Mouse (Mus musculus): ENCODE results near the gene Ddah1. TPM values are rescaled to one million over a fixed set of nuclear protein-coding genes. Genes with fewer than 3 reads are reported as not detected.

Ddah1 gene
- polyA plus RNA-seq, 1 experiment: not detected

DNA sequence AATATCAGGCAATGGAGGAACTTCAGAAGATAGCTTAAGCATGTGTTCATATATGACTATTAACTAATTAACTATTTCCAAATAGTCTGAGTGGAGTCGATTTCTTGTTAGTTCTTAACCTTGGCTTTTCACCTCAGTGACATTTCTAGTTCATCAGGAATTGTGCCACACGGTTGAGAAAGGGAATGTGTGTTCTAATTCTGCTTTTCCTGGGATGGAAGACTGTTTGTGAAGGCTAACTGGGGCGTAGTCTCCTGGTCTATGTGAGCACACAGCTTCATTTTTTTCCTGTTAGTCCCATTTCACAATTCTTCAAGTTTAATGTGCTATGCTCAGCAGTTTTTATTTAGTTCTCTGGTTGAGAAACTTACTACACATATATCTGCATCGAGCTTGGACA, 65.2 kb downstream of the Ddah1 start:
- Histone ChIP-seq H3K36me3 (replicated peaks; ENCODE audit: low read length) (no peaks in the 10 kb centered on the region), H3K4me1 (peaks cover 19% of the 10 kb centered on the region), H3K4me3 (replicated peaks) (no peak overlapping the region), H3K9me3 (no peaks in the 10 kb centered on the region), H3K27me3 (replicated peaks) (peaks cover 2% of the 10 kb centered on the region)
- TF ChIP-seq FLI1 (IDR thresholded peaks at IDR 0.05; ENCODE audit: low read length) (no peak), GATA1 (IDR thresholded peaks at IDR 0.05; ENCODE audit: borderline replicate concordance, low read length) (no peak)

DNA sequence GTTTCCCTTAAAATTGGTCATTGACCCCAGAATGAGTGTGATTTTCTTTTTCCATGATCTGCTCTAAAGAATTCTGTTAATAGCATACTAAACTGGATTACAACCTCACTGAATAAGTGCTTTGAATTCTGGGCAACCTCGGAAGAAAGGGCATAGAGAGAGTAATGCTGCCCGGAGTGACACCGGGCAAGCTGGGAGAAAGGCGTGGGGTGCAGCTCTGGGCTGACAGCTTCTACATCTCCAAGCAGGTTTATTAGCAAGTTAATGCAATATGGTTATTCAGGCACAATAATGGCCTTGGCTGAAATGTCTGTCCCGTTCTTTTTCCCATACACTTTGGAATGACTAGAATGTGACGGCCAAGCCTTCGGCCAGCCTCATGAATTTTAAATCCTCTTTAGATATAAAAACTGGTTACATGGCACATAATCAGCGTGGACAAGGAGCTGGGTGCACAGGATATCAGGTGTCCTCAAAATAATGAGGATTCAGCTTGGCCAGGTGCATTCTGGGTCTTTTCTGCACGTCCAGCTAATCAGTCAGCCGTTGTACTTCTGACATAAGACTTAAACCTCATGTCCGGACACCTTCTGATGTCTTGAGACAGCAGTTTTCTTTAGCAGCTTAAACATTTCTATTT, 67.1 kb downstream of the Ddah1 start:
- Histone ChIP-seq H3K4me1 (peaks cover 8% of the 10 kb centered on the region), H3K27me3 (replicated peaks) (peaks cover 2% of the 10 kb centered on the region), H3K36me3 (replicated peaks; ENCODE audit: low read length) (no peaks in the 10 kb centered on the region), H3K4me3 (replicated peaks) (no peak overlapping the region), H3K9me3 (no peaks in the 10 kb centered on the region)
- TF ChIP-seq FLI1 (IDR thresholded peaks at IDR 0.05; ENCODE audit: low read length) (no peak), GATA1 (IDR thresholded peaks at IDR 0.05; ENCODE audit: borderline replicate concordance, low read length) (no peak)

- H3K4me1 ChIP-seq: no peaks in the 10 kb centered on the region
- no peak for TF ChIP-seq FLI1 (IDR thresholded peaks at IDR 0.05; ENCODE audit: low read length)
- TF ChIP-seq GATA1 (IDR thresholded peaks at IDR 0.05; ENCODE audit: borderline replicate concordance, low read length): no peak
Measured at GRCm38 (mm10) chr3:145827191-145828045, 68.9 kb downstream of the Ddah1 start.

GRCm38 (mm10) chr3:145828906-145829305, 70.4 kb downstream of the Ddah1 start:
- H3K36me3 ChIP-seq (replicated peaks; ENCODE audit: low read length): no peaks in the 10 kb centered on the region
- H3K4me3 ChIP-seq (replicated peaks): no peak overlapping the region
- H3K9me3 ChIP-seq: peaks cover 12% of the 10 kb centered on the region; the same call in 1 of the 2 replicates
- no peaks in the 10 kb centered on the region for H3K4me1 ChIP-seq
- TF ChIP-seq FLI1 (IDR thresholded peaks at IDR 0.05; ENCODE audit: low read length) (no peak), GATA1 (IDR thresholded peaks at IDR 0.05; ENCODE audit: borderline replicate concordance, low read length) (no peak)
- H3K27me3 ChIP-seq (replicated peaks): peaks cover 3% of the 10 kb centered on the region

More at GRCm38 (mm10) chr3:145827191-145828045, 68.9 kb downstream of the Ddah1 start:
- Histone ChIP-seq H3K9me3 (peaks cover 12% of the 10 kb centered on the region; the same call in 1 of the 2 replicates), H3K27me3 (replicated peaks) (peaks cover 2% of the 10 kb centered on the region), H3K36me3 (replicated peaks; ENCODE audit: low read length) (no peaks in the 10 kb centered on the region), H3K4me3 (replicated peaks) (no peak overlapping the region)

DNA sequence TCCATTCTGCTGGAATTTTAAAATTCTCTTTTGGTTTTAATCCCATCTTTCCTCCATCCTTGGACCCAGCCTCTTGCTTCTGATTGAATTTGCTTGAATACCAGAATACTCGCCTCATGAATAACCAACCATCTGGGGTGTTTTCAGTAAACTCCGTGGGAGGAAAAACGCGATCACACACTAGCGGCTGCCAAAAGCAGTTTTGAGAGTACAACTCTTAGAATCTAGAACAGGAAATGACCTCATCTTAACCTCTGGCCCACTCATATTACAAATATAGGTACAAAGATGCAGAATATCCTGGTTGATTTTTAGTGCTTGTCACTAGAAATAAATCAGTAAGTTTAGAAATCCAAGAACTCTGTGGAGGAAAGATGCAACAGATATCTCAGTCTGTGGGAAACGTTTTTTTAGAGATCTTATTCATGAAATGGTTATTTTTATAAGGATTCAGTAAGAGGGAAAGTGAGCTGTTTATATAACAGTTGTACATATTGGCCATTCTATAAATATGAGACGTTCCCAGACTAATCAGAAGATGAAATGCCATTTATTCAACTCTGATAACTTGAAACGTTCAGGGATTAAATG, 75.6 kb downstream of the Ddah1 start:
- no peaks in the 10 kb centered on the region for H3K4me1 ChIP-seq
- H3K4me3 ChIP-seq (replicated peaks): no peak overlapping the region
- no peak for TF ChIP-seq GATA1 (IDR thresholded peaks at IDR 0.05; ENCODE audit: borderline replicate concordance, low read length)
- no peak for TF ChIP-seq FLI1 (IDR thresholded peaks at IDR 0.05; ENCODE audit: low read length)
- peaks cover 2% of the 10 kb centered on the region for H3K27me3 ChIP-seq (replicated peaks)
- H3K9me3 ChIP-seq: peaks cover 17% of the 10 kb centered on the region
- H3K36me3 ChIP-seq (replicated peaks; ENCODE audit: low read length): no peaks in the 10 kb centered on the region

GRCm38 (mm10) chr3:145838281-145838680, 79.8 kb downstream of the Ddah1 start:
- Histone ChIP-seq H3K4me3 (replicated peaks) (no peak overlapping the region), H3K9me3 (peaks cover 23% of the 10 kb centered on the region), H3K36me3 (replicated peaks; ENCODE audit: low read length) (no peaks in the 10 kb centered on the region), H3K4me1 (no peaks in the 10 kb centered on the region), H3K27me3 (replicated peaks) (peaks cover 2% of the 10 kb centered on the region)
- TF ChIP-seq GATA1 (IDR thresholded peaks at IDR 0.05; ENCODE audit: borderline replicate concordance, low read length) (no peak), FLI1 (IDR thresholded peaks at IDR 0.05; ENCODE audit: low read length) (no peak)

DNA sequence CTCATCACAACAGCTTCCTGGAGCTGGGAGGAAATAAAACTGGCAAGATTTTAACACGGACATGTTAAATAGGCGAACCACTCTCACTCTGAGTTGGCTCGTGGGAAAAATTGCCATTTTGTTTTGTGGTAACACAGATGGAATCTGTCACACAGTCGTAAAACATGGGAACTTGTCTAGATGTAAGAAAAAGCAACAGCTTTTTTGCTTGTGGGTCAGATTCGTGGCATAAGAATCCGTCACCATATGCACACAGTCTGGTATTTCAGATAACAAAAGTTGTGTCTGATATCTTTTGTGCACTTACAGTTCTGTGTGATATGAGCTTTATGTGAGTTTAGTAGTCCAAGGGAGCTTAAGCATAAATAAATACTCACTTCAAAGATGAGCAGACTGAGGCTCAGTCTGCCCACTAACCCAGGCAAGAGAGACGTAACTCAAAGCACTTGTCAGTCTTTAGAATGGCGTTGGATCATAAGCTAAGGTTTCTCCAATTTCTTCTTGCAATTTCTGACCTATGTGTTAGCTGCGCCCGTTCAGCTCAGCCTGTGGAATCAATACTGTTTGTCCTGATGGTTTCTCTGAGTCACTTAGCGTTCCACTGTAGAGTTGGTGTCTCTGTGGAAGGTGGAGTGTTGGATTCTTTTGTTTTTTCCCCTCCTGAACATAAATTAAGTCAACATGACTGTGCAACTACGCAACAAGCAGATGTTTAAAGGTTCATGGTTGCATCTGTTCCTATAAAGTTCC, 83.7 kb downstream of the Ddah1 start:
- H3K4me3 ChIP-seq (replicated peaks): no peak overlapping the region

GRCm38 (mm10) chr3:145843836-145844235, 85.4 kb downstream of the Ddah1 start:
- TF ChIP-seq GATA1 (IDR thresholded peaks at IDR 0.05; ENCODE audit: borderline replicate concordance, low read length): no peak
- no peak for TF ChIP-seq FLI1 (IDR thresholded peaks at IDR 0.05; ENCODE audit: low read length)
- H3K4me3 ChIP-seq (replicated peaks): no peak overlapping the region
- no peaks in the 10 kb centered on the region for H3K4me1 ChIP-seq
- no peaks in the 10 kb centered on the region for H3K36me3 ChIP-seq (replicated peaks; ENCODE audit: low read length)
- H3K27me3 ChIP-seq (replicated peaks): no peaks in the 10 kb centered on the region
- peaks cover 20% of the 10 kb centered on the region for H3K9me3 ChIP-seq

More for the DNA sequence above, 83.7 kb downstream of the Ddah1 start:
- Histone ChIP-seq H3K36me3 (replicated peaks; ENCODE audit: low read length) (no peaks in the 10 kb centered on the region), H3K9me3 (peaks cover 20% of the 10 kb centered on the region), H3K27me3 (replicated peaks) (no peaks in the 10 kb centered on the region), H3K4me1 (no peaks in the 10 kb centered on the region)
- no peak for TF ChIP-seq GATA1 (IDR thresholded peaks at IDR 0.05; ENCODE audit: borderline replicate concordance, low read length)
- TF ChIP-seq FLI1 (IDR thresholded peaks at IDR 0.05; ENCODE audit: low read length): no peak

GRCm38 (mm10) chr3:145844891-145845290, 86.4 kb downstream of the Ddah1 start:
- Histone ChIP-seq H3K9me3 (peaks cover 9% of the 10 kb centered on the region; the same call in 1 of the 2 replicates), H3K4me3 (replicated peaks) (no peak overlapping the region), H3K36me3 (replicated peaks; ENCODE audit: low read length) (no peaks in the 10 kb centered on the region), H3K4me1 (no peaks in the 10 kb centered on the region), H3K27me3 (replicated peaks) (no peaks in the 10 kb centered on the region)
- no peak for TF ChIP-seq GATA1 (IDR thresholded peaks at IDR 0.05; ENCODE audit: borderline replicate concordance, low read length)
- no peak for TF ChIP-seq FLI1 (IDR thresholded peaks at IDR 0.05; ENCODE audit: low read length)

All from megakaryocyte, embryonic 14.5 days (primary cell).